ENCODE assay signal across 8 mouse cellular contexts in genomic region chr10:127210961-127211405, GRCm38 (mm10). TPM values are rescaled to one million over a fixed set of nuclear protein-coding genes. Genes with fewer than 3 reads are reported as not detected.
A peak's percentile ranks its signal among the peaks of the same experiment; 100 is the strongest.
DNase-seq lines count a peak whose midpoint lies in the region; ATAC-seq and TF ChIP-seq lines count a peak whose summit lies in the region.

No protein-coding gene starts in this region.

- TF ChIP-seq POLR2A in cortical plate, adult 2 months (IDR thresholded peaks at IDR 0.05; ENCODE audit: extremely low read depth, insufficient read depth, low read length) = no peak
- TF ChIP-seq POLR2A in limb, embryonic 14.5 days (IDR thresholded peaks at IDR 0.05; ENCODE audit: borderline replicate concordance, extremely low read depth, insufficient read depth, insufficient read length) = no peak

- no peaks in the 10 kb centered on the region for H3K9me3 ChIP-seq in heart, embryonic 11.5 days (replicated peaks; ENCODE audit: control insufficient read depth, low read length)
- no peaks in the 10 kb centered on the region for H3K9me3 ChIP-seq in hindbrain, embryonic 12.5 days (replicated peaks)
- no peaks in the 10 kb centered on the region for H3K9me3 ChIP-seq in limb, embryonic 14.5 days (ENCODE audit: control insufficient read depth, low read length)
- H3K9me3 ChIP-seq in midbrain, embryonic 15.5 days = no peaks in the 10 kb centered on the region

- H3K27ac ChIP-seq in heart, embryonic 11.5 days (ENCODE audit: low read depth, low read length) = peak overlapping the region; percentile 42
- peak overlapping the region; percentile 60 for H3K27ac ChIP-seq in cortical plate, adult 2 months (ENCODE audit: insufficient read depth, low read length)
- H3K27ac ChIP-seq in hindbrain, embryonic 12.5 days = peak overlapping the region; percentile 56
- H3K27ac ChIP-seq in limb, embryonic 14.5 days (replicated peaks; ENCODE audit: low read depth, low read length) = no peak overlapping the region
- H3K27ac ChIP-seq in midbrain, embryonic 15.5 days = peak overlapping the region; percentile 64

- H3K36me3 ChIP-seq in heart, embryonic 11.5 days (ENCODE audit: control insufficient read depth, insufficient read depth, low read length) = peaks cover 5% of the 10 kb centered on the region; the same call in 1 of the 2 replicates
- H3K36me3 ChIP-seq in hindbrain, embryonic 12.5 days = peaks cover 25% of the 10 kb centered on the region
- H3K36me3 ChIP-seq in limb, embryonic 14.5 days (ENCODE audit: control insufficient read depth, insufficient read depth, low read length) = peaks cover 19% of the 10 kb centered on the region
- H3K36me3 ChIP-seq in midbrain, embryonic 15.5 days (replicated peaks) = no peaks in the 10 kb centered on the region; the same call in 1 of the 2 replicates

- intact Hi-C loops in heart, postnatal 25 days (cut with DNase I) = loop anchor here (2.0 kb wide), 1 partner anchor 30 kb away; the partner anchor contains the start of gene Slc26a10

- H3K4me1 ChIP-seq in heart, embryonic 11.5 days (ENCODE audit: control insufficient read depth, insufficient read depth, low read length) = peaks cover 8% of the 10 kb centered on the region
- H3K4me1 ChIP-seq in cortical plate, adult 2 months (ENCODE audit: control insufficient read depth, insufficient read depth, low read length) = peaks cover 6% of the 10 kb centered on the region
- peaks cover 13% of the 10 kb centered on the region for H3K4me1 ChIP-seq in hindbrain, embryonic 12.5 days
- H3K4me1 ChIP-seq in limb, embryonic 14.5 days (ENCODE audit: control insufficient read depth, insufficient read depth, low read length) = peaks cover 8% of the 10 kb centered on the region
- H3K4me1 ChIP-seq in midbrain, embryonic 15.5 days = peaks cover 15% of the 10 kb centered on the region

- TF ChIP-seq CTCF in cortical plate, adult 2 months (IDR thresholded peaks at IDR 0.05; ENCODE audit: extremely low read depth, insufficient read depth, low read length) = no peak

- WGBS in heart, embryonic 11.5 days (ENCODE audit: insufficient replicate concordance) = under 1% methylated on average over 25 of the region's 25 CpGs
- under 1% methylated on average over 25 of the region's 25 CpGs for WGBS in hindbrain, embryonic 12.5 days
- WGBS in limb, embryonic 14.5 days = 0% methylated on average over 18 of the region's 25 CpGs
- WGBS in midbrain, embryonic 15.5 days = 1% methylated on average over 25 of the region's 25 CpGs

- H3K4me3 ChIP-seq in heart, embryonic 11.5 days (ENCODE audit: low read depth, low read length) = peak overlapping the region; percentile 86
- peak overlapping the region; percentile 85 for H3K4me3 ChIP-seq in cortical plate, adult 2 months (ENCODE audit: insufficient read depth, low read length)
- H3K4me3 ChIP-seq in hindbrain, embryonic 12.5 days = peak overlapping the region; percentile 82
- H3K4me3 ChIP-seq in limb, embryonic 14.5 days (replicated peaks; ENCODE audit: low read length) = peak overlapping the region; percentile 84
- peak overlapping the region; percentile 82 for H3K4me3 ChIP-seq in midbrain, embryonic 15.5 days

- H3K27me3 ChIP-seq in heart, embryonic 11.5 days (ENCODE audit: control insufficient read depth, insufficient read depth, low read length) = no peaks in the 10 kb centered on the region
- no peaks in the 10 kb centered on the region; the same call in 1 of the 2 replicates for H3K27me3 ChIP-seq in hindbrain, embryonic 12.5 days
- no peaks in the 10 kb centered on the region for H3K27me3 ChIP-seq in limb, embryonic 14.5 days (ENCODE audit: control insufficient read depth, insufficient read depth, low read length)
- H3K27me3 ChIP-seq in midbrain, embryonic 15.5 days (replicated peaks) = no peaks in the 10 kb centered on the region

- ATAC-seq in heart, embryonic 11.5 days (replicated peaks; ENCODE audit: insufficient number of reproducible peaks, low FRiP score, low TSS enrichment) = peak; percentile 70
- peak; percentile 67 for ATAC-seq in hindbrain, embryonic 12.5 days (ENCODE audit: low FRiP score)
- ATAC-seq in limb, embryonic 14.5 days (ENCODE audit: low FRiP score, low read depth) = peak; percentile 34
- peak; percentile 69 for ATAC-seq in midbrain, embryonic 15.5 days (replicated peaks)

- DNase-seq in heart, postnatal 25 days (ENCODE audit: low spot score) = no peak
- no peak for DNase-seq in limb, embryonic 14.5 days (ENCODE audit: low spot score)
- DNase-seq in right cerebral cortex, postnatal 25 days = no peak
- no peak for DNase-seq in urinary bladder, postnatal 4 days (ENCODE audit: low spot score in 2 of 2)

- peak overlapping the region; percentile 73 for H3K9ac ChIP-seq in heart, embryonic 11.5 days (ENCODE audit: low read depth, low read length)
- H3K9ac ChIP-seq in hindbrain, embryonic 12.5 days = peak overlapping the region; percentile 86
- peak overlapping the region; percentile 70 for H3K9ac ChIP-seq in limb, embryonic 14.5 days (ENCODE audit: low read depth, low read length, severe bottlenecking)
- peak overlapping the region; percentile 65 for H3K9ac ChIP-seq in midbrain, embryonic 15.5 days

- peak overlapping the region; percentile 86 for H3K4me2 ChIP-seq in heart, embryonic 11.5 days
- H3K4me2 ChIP-seq in hindbrain, embryonic 12.5 days (replicated peaks) = peak overlapping the region; percentile 91
- H3K4me2 ChIP-seq in limb, embryonic 14.5 days (replicated peaks; ENCODE audit: low read depth, low read length, severe bottlenecking) = peak overlapping the region; percentile 69
- H3K4me2 ChIP-seq in midbrain, embryonic 15.5 days = peak overlapping the region; percentile 74

RNA-seq across cellular contexts. Expression of gene Pip4k2c, which starts 0.4 kb away (rescaled TPM):
- polyA plus RNA-seq in heart, embryonic 11.5 days (2014; fragmentation: Nextera tagmentation; extraction: Ambion mirVana) = 20.8 and 21.5 TPM in 2 replicates
- 10 to 100 TPM; 23.3 to 24.6 TPM for total RNA-seq in heart, postnatal 25 days (2021)
- polyA plus RNA-seq in cortical plate, adult 2 months (2012; rRNA removed) = 116 and 117 TPM in 2 replicates
- polyA plus RNA-seq in hindbrain, embryonic 12.5 days (2016; fragmentation: Nextera tagmentation; extraction: Ambion mirVana) = 23.2 and 24.9 TPM in 2 replicates
- polyA plus RNA-seq in limb, embryonic 14.5 days (2012; rRNA removed) = 33.1 and 37.5 TPM in 2 replicates
- polyA plus RNA-seq in limb, embryonic 14.5 days (2014; fragmentation: Nextera tagmentation; extraction: Ambion mirVana) = 22.0 and 23.3 TPM in 2 replicates
- polyA plus RNA-seq in midbrain, embryonic 15.5 days (2015; fragmentation: Nextera tagmentation; extraction: Ambion mirVana) = 17.9 and 18.7 TPM in 2 replicates

RNA-seq across cellular contexts. Expression of gene Dtx3, which starts 15.5 kb away (rescaled TPM):
- polyA plus RNA-seq in heart, embryonic 11.5 days (2014; fragmentation: Nextera tagmentation; extraction: Ambion mirVana) = 82.3 and 83.0 TPM in 2 replicates
- 10 to 100 TPM; 26.3 to 28.6 TPM for total RNA-seq in heart, postnatal 25 days (2021)
- 371 and 407 TPM in 2 replicates for polyA plus RNA-seq in cortical plate, adult 2 months (2012; rRNA removed)
- polyA plus RNA-seq in hindbrain, embryonic 12.5 days (2016; fragmentation: Nextera tagmentation; extraction: Ambion mirVana) = 199 and 203 TPM in 2 replicates
- 565 and 712 TPM in 2 replicates for polyA plus RNA-seq in limb, embryonic 14.5 days (2012; rRNA removed)
- 157 and 184 TPM in 2 replicates for polyA plus RNA-seq in limb, embryonic 14.5 days (2014; fragmentation: Nextera tagmentation; extraction: Ambion mirVana)
- polyA plus RNA-seq in midbrain, embryonic 15.5 days (2015; fragmentation: Nextera tagmentation; extraction: Ambion mirVana) = 288 and 297 TPM in 2 replicates

RNA-seq across cellular contexts. Expression of gene Arhgef25, which starts 21.1 kb away (rescaled TPM):
- 17.9 and 18.0 TPM in 2 replicates for polyA plus RNA-seq in heart, embryonic 11.5 days (2014; fragmentation: Nextera tagmentation; extraction: Ambion mirVana)
- 10 to 100 TPM; 10.9 to 12.7 TPM for total RNA-seq in heart, postnatal 25 days (2021)
- polyA plus RNA-seq in cortical plate, adult 2 months (2012; rRNA removed) = 225 and 288 TPM in 2 replicates
- polyA plus RNA-seq in hindbrain, embryonic 12.5 days (2016; fragmentation: Nextera tagmentation; extraction: Ambion mirVana) = 52.2 and 61.4 TPM in 2 replicates
- polyA plus RNA-seq in limb, embryonic 14.5 days (2012; rRNA removed) = 228 and 246 TPM in 2 replicates
- 86.8 and 113 TPM in 2 replicates for polyA plus RNA-seq in limb, embryonic 14.5 days (2014; fragmentation: Nextera tagmentation; extraction: Ambion mirVana)
- polyA plus RNA-seq in midbrain, embryonic 15.5 days (2015; fragmentation: Nextera tagmentation; extraction: Ambion mirVana) = 20.6 and 21.9 TPM in 2 replicates

RNA-seq across cellular contexts. Expression of gene Slc26a10, which starts 30.5 kb away (rescaled TPM):
- 8.4 and 11.8 TPM in 2 replicates for polyA plus RNA-seq in heart, embryonic 11.5 days (2014; fragmentation: Nextera tagmentation; extraction: Ambion mirVana)
- total RNA-seq in heart, postnatal 25 days (2021) = 10 to 100 TPM; 18.2 to 29.2 TPM
- 8.7 TPM in 2 replicates for polyA plus RNA-seq in cortical plate, adult 2 months (2012; rRNA removed)
- 1.2 and 2.2 TPM in 2 replicates for polyA plus RNA-seq in hindbrain, embryonic 12.5 days (2016; fragmentation: Nextera tagmentation; extraction: Ambion mirVana)
- polyA plus RNA-seq in limb, embryonic 14.5 days (2012; rRNA removed) = 2.9 and 3.7 TPM in 2 replicates
- polyA plus RNA-seq in limb, embryonic 14.5 days (2014; fragmentation: Nextera tagmentation; extraction: Ambion mirVana) = 0.81 and 1.2 TPM in 2 replicates
- 0.94 and 0.98 TPM in 2 replicates for polyA plus RNA-seq in midbrain, embryonic 15.5 days (2015; fragmentation: Nextera tagmentation; extraction: Ambion mirVana)

RNA-seq across cellular contexts. Expression of gene B4galnt1, which starts 46.0 kb away (rescaled TPM):
- polyA plus RNA-seq in heart, embryonic 11.5 days (2014; fragmentation: Nextera tagmentation; extraction: Ambion mirVana) = 1.6 and 1.8 TPM in 2 replicates
- 1 to 10 TPM; 1.5 to 1.6 TPM for total RNA-seq in heart, postnatal 25 days (2021)
- polyA plus RNA-seq in cortical plate, adult 2 months (2012; rRNA removed) = 127 and 129 TPM in 2 replicates
- 21.6 and 25.8 TPM in 2 replicates for polyA plus RNA-seq in hindbrain, embryonic 12.5 days (2016; fragmentation: Nextera tagmentation; extraction: Ambion mirVana)
- polyA plus RNA-seq in limb, embryonic 14.5 days (2012; rRNA removed) = 12.1 and 15.0 TPM in 2 replicates
- 10.8 and 11.8 TPM in 2 replicates for polyA plus RNA-seq in limb, embryonic 14.5 days (2014; fragmentation: Nextera tagmentation; extraction: Ambion mirVana)
- 62.2 and 62.3 TPM in 2 replicates for polyA plus RNA-seq in midbrain, embryonic 15.5 days (2015; fragmentation: Nextera tagmentation; extraction: Ambion mirVana)
